Mouse (Mus musculus) retina, embryonic 14.5 days (tissue): ENCODE data around the gene Cyth1.

ENCODE experiments used
- DNase-seq: peaks from one replicate; pipeline ENCODE4 v3.0.0-alpha.2; 2015; ENCODE audit warnings: low spot score

Gene Cyth1

GRCm38 (mm10) chr11:118151423-118152180 lies 96.8 kb downstream of the Cyth1 start:
- DNase-seq: no peak

GRCm38 (mm10) chr11:118150115-118150701 lies 98.2 kb downstream of the Cyth1 start:
- no peak for DNase-seq

GRCm38 (mm10) chr11:118147877-118148637 lies 100.3 kb downstream of the Cyth1 start:
- DNase-seq: no peak

GRCm38 (mm10) chr11:118146446-118146845 lies 101.9 kb downstream of the Cyth1 start:
- DNase-seq: no peak

- DNase-seq: no peak
Measured at GRCm38 (mm10) chr11:118145771-118146351, 102.5 kb downstream of the Cyth1 start.

GRCm38 (mm10) chr11:118145092-118145491 lies 103.3 kb downstream of the Cyth1 start:
- DNase-seq: no peak

- no peak for DNase-seq
Measured at GRCm38 (mm10) chr11:118143731-118144130, 104.7 kb downstream of the Cyth1 start.

- DNase-seq: peak; percentile 30
Measured at GRCm38 (mm10) chr11:118142547-118143165, 105.7 kb downstream of the Cyth1 start.

GRCm38 (mm10) chr11:118140771-118141565 lies 107.4 kb downstream of the Cyth1 start:
- DNase-seq: no peak

- DNase-seq: no peak
Measured at GRCm38 (mm10) chr11:118138347-118138746, 110.0 kb downstream of the Cyth1 start.

GRCm38 (mm10) chr11:118136172-118136632 lies 112.2 kb downstream of the Cyth1 start:
- DNase-seq: no peak

- no peak for DNase-seq
Measured at GRCm38 (mm10) chr11:118135271-118135670, 113.1 kb downstream of the Cyth1 start.

- no peak for DNase-seq
Measured at GRCm38 (mm10) chr11:118133752-118134169, 114.6 kb downstream of the Cyth1 start.

- no peak for DNase-seq
Measured at GRCm38 (mm10) chr11:118133133-118133751, 115.2 kb downstream of the Cyth1 start.

- no peak for DNase-seq
Measured at GRCm38 (mm10) chr11:118132136-118132535, 116.3 kb downstream of the Cyth1 start.

- DNase-seq: no peak
Measured at GRCm38 (mm10) chr11:118130534-118130933, 117.9 kb downstream of the Cyth1 start, which contains the start of gene Dnah17. Gene Dnah17, minus strand, starts transcription at chr11:118130634.

- DNase-seq: no peak
Measured at GRCm38 (mm10) chr11:118129812-118130211, 118.6 kb downstream of the Cyth1 start.

GRCm38 (mm10) chr11:118121592-118121991 lies 126.8 kb downstream of the Cyth1 start:
- DNase-seq: no peak

- no peak for DNase-seq
Measured at GRCm38 (mm10) chr11:118118777-118119176, 129.6 kb downstream of the Cyth1 start.

- DNase-seq: no peak
Measured at GRCm38 (mm10) chr11:118114581-118115110, 133.7 kb downstream of the Cyth1 start.
